Mouse (Mus musculus): ENCODE results near the gene Atp9a. TPM values are rescaled to one million over a fixed set of nuclear protein-coding genes. Genes with fewer than 3 reads are reported as not detected.

The Atp9a gene
- polyA plus RNA-seq, 1 experiment from 2014 or later = 24.1 TPM

GRCm38 (mm10) chr2:168654983-168655669, 87.1 kb downstream of the Atp9a start:
- ATAC-seq (ENCODE audit: low FRiP score, low TSS enrichment) (no peak), DNase-seq (ENCODE audit: low spot score) (peak; percentile 34)
- 66% methylated on average over 17 of the region's 17 CpGs for WGBS

GRCm38 (mm10) chr2:168654482-168654881, 87.7 kb downstream of the Atp9a start:
- H3K9ac ChIP-seq (ENCODE audit: low read length) = no peak overlapping the region
- H3K27ac ChIP-seq (replicated peaks) = no peak overlapping the region
- 57% methylated on average over 9 of the region's 9 CpGs for WGBS
- H3K4me3 ChIP-seq (ENCODE audit: low read depth, low read length) = no peak overlapping the region
- 0 out of 2 replicates have a peak, but pooled peaks cover 3% of the 10 kb centered on the region for H3K36me3 ChIP-seq (ENCODE audit: control insufficient read depth, insufficient read depth, low read length)
- no peaks in the 10 kb centered on the region for H3K9me3 ChIP-seq (ENCODE audit: control insufficient read depth, low read length)
- H3K4me2 ChIP-seq (replicated peaks; ENCODE audit: low read depth) = no peak overlapping the region
- ATAC-seq (ENCODE audit: low FRiP score, low TSS enrichment) = no peak
- H3K4me1 ChIP-seq (replicated peaks; ENCODE audit: control insufficient read depth, insufficient read depth) = no peaks in the 10 kb centered on the region
- DNase-seq (ENCODE audit: low spot score) = no peak
- TF ChIP-seq CTCF (IDR thresholded peaks at IDR 0.05; ENCODE audit: low read depth) (no peak), EP300 (optimal IDR thresholded peaks at IDR 0.05) (no peak)
- no peaks in the 10 kb centered on the region for H3K27me3 ChIP-seq (ENCODE audit: control insufficient read depth, insufficient read depth, low read length)

More at GRCm38 (mm10) chr2:168654983-168655669, 87.1 kb downstream of the Atp9a start:
- TF ChIP-seq EP300 (optimal IDR thresholded peaks at IDR 0.05) (no peak), CTCF (IDR thresholded peaks at IDR 0.05; ENCODE audit: low read depth) (peak; percentile 41)
- Histone ChIP-seq H3K4me3 (ENCODE audit: low read depth, low read length) (no peak overlapping the region), H3K9me3 (ENCODE audit: control insufficient read depth, low read length) (no peaks in the 10 kb centered on the region), H3K27ac (replicated peaks) (no peak overlapping the region), H3K36me3 (ENCODE audit: control insufficient read depth, insufficient read depth, low read length) (0 out of 2 replicates have a peak, but pooled peaks cover 3% of the 10 kb centered on the region), H3K4me1 (replicated peaks; ENCODE audit: control insufficient read depth, insufficient read depth) (no peaks in the 10 kb centered on the region), H3K27me3 (ENCODE audit: control insufficient read depth, insufficient read depth, low read length) (no peaks in the 10 kb centered on the region), H3K9ac (ENCODE audit: low read length) (no peak overlapping the region), H3K4me2 (replicated peaks; ENCODE audit: low read depth) (no peak overlapping the region)

GRCm38 (mm10) chr2:168651757-168652156, 90.5 kb downstream of the Atp9a start:
- H3K4me1 ChIP-seq (replicated peaks; ENCODE audit: control insufficient read depth, insufficient read depth) = no peaks in the 10 kb centered on the region
- DNase-seq (ENCODE audit: low spot score) (peak; percentile 35), ATAC-seq (ENCODE audit: low FRiP score, low TSS enrichment) (no peak)
- TF ChIP-seq EP300 (optimal IDR thresholded peaks at IDR 0.05) (no peak), CTCF (IDR thresholded peaks at IDR 0.05; ENCODE audit: low read depth) (peak; percentile 72)
- peaks cover 5% of the 10 kb centered on the region; the same call in 1 of the 2 replicates for H3K36me3 ChIP-seq (ENCODE audit: control insufficient read depth, insufficient read depth, low read length)
- no peaks in the 10 kb centered on the region for H3K9me3 ChIP-seq (ENCODE audit: control insufficient read depth, low read length)
- no peak overlapping the region for H3K9ac ChIP-seq (ENCODE audit: low read length)
- 47% methylated on average over 7 of the region's 7 CpGs for WGBS
- H3K4me3 ChIP-seq (ENCODE audit: low read depth, low read length) = no peak overlapping the region
- no peaks in the 10 kb centered on the region for H3K27me3 ChIP-seq (ENCODE audit: control insufficient read depth, insufficient read depth, low read length)
- no peak overlapping the region for H3K27ac ChIP-seq (replicated peaks)
- no peak overlapping the region for H3K4me2 ChIP-seq (replicated peaks; ENCODE audit: low read depth)

- no peak overlapping the region for H3K27ac ChIP-seq (replicated peaks)
- no peak overlapping the region for H3K9ac ChIP-seq (ENCODE audit: low read length)
- H3K4me1 ChIP-seq (replicated peaks; ENCODE audit: control insufficient read depth, insufficient read depth) = no peaks in the 10 kb centered on the region
- ATAC-seq (ENCODE audit: low FRiP score, low TSS enrichment) (no peak), DNase-seq (ENCODE audit: low spot score) (no peak)
- WGBS = 69% methylated on average over 8 of the region's 8 CpGs
- H3K27me3 ChIP-seq (ENCODE audit: control insufficient read depth, insufficient read depth, low read length) = no peaks in the 10 kb centered on the region
- H3K4me2 ChIP-seq (replicated peaks; ENCODE audit: low read depth) = no peak overlapping the region
- TF ChIP-seq CTCF (IDR thresholded peaks at IDR 0.05; ENCODE audit: low read depth) (no peak), EP300 (optimal IDR thresholded peaks at IDR 0.05) (no peak)
- peaks cover 7% of the 10 kb centered on the region; the same call in 1 of the 2 replicates for H3K36me3 ChIP-seq (ENCODE audit: control insufficient read depth, insufficient read depth, low read length)
- no peak overlapping the region for H3K4me3 ChIP-seq (ENCODE audit: low read depth, low read length)
- H3K9me3 ChIP-seq (ENCODE audit: control insufficient read depth, low read length) = no peaks in the 10 kb centered on the region
Measured at GRCm38 (mm10) chr2:168648171-168648570, 94.0 kb downstream of the Atp9a start.

- Histone ChIP-seq H3K4me3 (ENCODE audit: low read depth, low read length) (no peak overlapping the region), H3K4me2 (replicated peaks; ENCODE audit: low read depth) (no peak overlapping the region), H3K9ac (ENCODE audit: low read length) (no peak overlapping the region), H3K27ac (replicated peaks) (no peak overlapping the region), H3K27me3 (ENCODE audit: control insufficient read depth, insufficient read depth, low read length) (no peaks in the 10 kb centered on the region), H3K9me3 (ENCODE audit: control insufficient read depth, low read length) (no peaks in the 10 kb centered on the region), H3K4me1 (replicated peaks; ENCODE audit: control insufficient read depth, insufficient read depth) (no peaks in the 10 kb centered on the region), H3K36me3 (ENCODE audit: control insufficient read depth, insufficient read depth, low read length) (peaks cover 10% of the 10 kb centered on the region; the same call in 1 of the 2 replicates)
- DNase-seq (ENCODE audit: low spot score) (no peak), ATAC-seq (ENCODE audit: low FRiP score, low TSS enrichment) (no peak)
- WGBS = 77% methylated on average over 6 of the region's 6 CpGs
- no peak for TF ChIP-seq EP300 (optimal IDR thresholded peaks at IDR 0.05)
- TF ChIP-seq CTCF (IDR thresholded peaks at IDR 0.05; ENCODE audit: low read depth) = no peak
Measured at GRCm38 (mm10) chr2:168644855-168645254, 97.4 kb downstream of the Atp9a start.

- no peak for TF ChIP-seq EP300 (optimal IDR thresholded peaks at IDR 0.05)
- DNase-seq (ENCODE audit: low spot score) (no peak), ATAC-seq (ENCODE audit: low FRiP score, low TSS enrichment) (peak; percentile 36; the same call in 1 of the 2 replicates)
- Histone ChIP-seq H3K36me3 (ENCODE audit: control insufficient read depth, insufficient read depth, low read length) (peaks cover 15% of the 10 kb centered on the region; the same call in 1 of the 2 replicates), H3K4me3 (ENCODE audit: low read depth, low read length) (no peak overlapping the region), H3K27me3 (ENCODE audit: control insufficient read depth, insufficient read depth, low read length) (no peaks in the 10 kb centered on the region), H3K4me1 (replicated peaks; ENCODE audit: control insufficient read depth, insufficient read depth) (no peaks in the 10 kb centered on the region), H3K27ac (replicated peaks) (no peak overlapping the region), H3K4me2 (replicated peaks; ENCODE audit: low read depth) (no peak overlapping the region), H3K9me3 (ENCODE audit: control insufficient read depth, low read length) (no peaks in the 10 kb centered on the region), H3K9ac (ENCODE audit: low read length) (no peak overlapping the region)
- 81% methylated on average over 20 of the region's 20 CpGs for WGBS
Measured at GRCm38 (mm10) chr2:168643524-168644177, 98.6 kb downstream of the Atp9a start.

Measured in stomach, postnatal 0 days (tissue).